In the genomic region with DNA sequence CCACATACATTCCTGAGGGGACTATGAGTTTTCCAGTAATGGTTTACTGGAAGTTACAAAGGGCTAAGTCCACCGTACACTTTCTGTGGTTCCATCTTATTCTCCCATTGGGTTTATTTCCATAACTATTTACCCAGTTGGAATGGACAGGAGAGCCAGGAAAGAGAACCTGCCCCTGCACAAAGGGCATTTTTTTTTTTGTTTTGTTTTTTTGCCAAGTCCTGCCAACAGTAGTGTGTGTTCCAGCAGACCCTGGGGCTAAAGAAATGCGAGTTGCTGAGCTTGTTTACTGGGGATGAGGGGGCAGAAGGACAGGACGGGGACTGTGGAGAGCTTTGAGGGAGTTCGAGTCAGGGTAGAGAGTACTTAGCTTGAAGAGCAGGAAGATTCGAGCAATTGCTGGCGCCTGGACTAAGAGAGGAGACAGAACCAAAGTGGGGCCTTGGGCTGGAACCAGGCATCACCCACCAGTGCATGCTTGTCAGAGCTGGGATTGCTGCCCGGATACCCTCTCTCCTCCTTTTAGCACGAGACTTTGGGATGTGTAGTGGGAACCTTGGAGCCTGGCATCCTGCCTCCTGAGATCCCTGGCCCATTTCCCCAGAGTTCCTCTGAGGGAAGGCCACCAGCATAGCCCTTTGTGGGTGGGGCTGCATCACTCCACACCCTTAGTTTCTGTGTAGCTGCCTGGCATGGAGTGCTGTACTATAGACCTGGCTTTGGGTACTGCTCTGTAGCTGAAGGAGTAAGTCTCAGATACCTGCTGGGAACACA, we compare ENCODE assay signal across 11 mouse cellular contexts. TPM values are rescaled to one million over a fixed set of nuclear protein-coding genes. Genes with fewer than 3 reads are reported as not detected.
DNase-seq lines count a peak whose midpoint lies in the region; ATAC-seq and TF ChIP-seq lines count a peak whose summit lies in the region.
"Had no signal": no experiment of that assay in that cellular context is flagged by ENCODE, and none has a peak within 500 bp of the region (broad histone marks: within the 10 kb centered on the region; RNA-seq: fewer than 3 reads in every experiment).

No protein-coding gene starts in this region.

- H3K9ac ChIP-seq in forebrain, embryonic 14.5 days (ENCODE audit: low read length): no peak overlapping the region
- 0 out of 2 replicates have a peak overlapping the region, but pooled peaks have one; percentile 8 for H3K9ac ChIP-seq in limb, embryonic 14.5 days (ENCODE audit: low read depth, low read length, severe bottlenecking)
- H3K9ac ChIP-seq: embryonic facial prominence, embryonic 12.5 days had no signal

- H3K9me3 ChIP-seq in forebrain, embryonic 14.5 days (replicated peaks; ENCODE audit: control insufficient read depth, low read length): no peaks in the 10 kb centered on the region
- H3K9me3 ChIP-seq in limb, embryonic 14.5 days (ENCODE audit: control insufficient read depth, low read length): no peaks in the 10 kb centered on the region
- H3K9me3 ChIP-seq: embryonic facial prominence, embryonic 12.5 days had no signal

- peak; percentile 42; the same call in 1 of the 2 replicates for ATAC-seq in forebrain, embryonic 14.5 days
- no peak for ATAC-seq in limb, embryonic 14.5 days (ENCODE audit: low FRiP score, low read depth)

- TF ChIP-seq CTCF in bone marrow, adult 2 months (IDR thresholded peaks at IDR 0.05; ENCODE audit: control insufficient read depth, insufficient read depth, low read length): no peak

- no peaks in the 10 kb centered on the region for H3K27me3 ChIP-seq in forebrain, embryonic 14.5 days (replicated peaks; ENCODE audit: control insufficient read depth, insufficient read depth, low read length)
- no peaks in the 10 kb centered on the region for H3K27me3 ChIP-seq in limb, embryonic 14.5 days (ENCODE audit: control insufficient read depth, insufficient read depth, low read length)
- H3K27me3 ChIP-seq: CH12.LX; embryonic facial prominence, embryonic 12.5 days had no signal

- H3K4me3 ChIP-seq in bone marrow, adult 2 months (replicated peaks; ENCODE audit: control insufficient read depth, low read depth, low read length): no peak overlapping the region
- H3K4me3 ChIP-seq in forebrain, embryonic 14.5 days (ENCODE audit: low read depth, low read length): no peak overlapping the region
- no peak overlapping the region for H3K4me3 ChIP-seq in limb, embryonic 14.5 days (replicated peaks; ENCODE audit: low read length)
- H3K4me3 ChIP-seq: embryonic facial prominence, embryonic 12.5 days had no signal

- peaks cover 3% of the 10 kb centered on the region for H3K4me1 ChIP-seq in bone marrow, adult 2 months (ENCODE audit: control insufficient read depth, insufficient read depth, low read length)
- H3K4me1 ChIP-seq in forebrain, embryonic 14.5 days (ENCODE audit: control insufficient read depth, insufficient read depth, low read length): peaks cover 14% of the 10 kb centered on the region
- H3K4me1 ChIP-seq in limb, embryonic 14.5 days (ENCODE audit: control insufficient read depth, insufficient read depth, low read length): peaks cover 8% of the 10 kb centered on the region

- peak overlapping the region; percentile 92 for H3K27ac ChIP-seq in bone marrow, adult 2 months (ENCODE audit: control insufficient read depth, insufficient read depth, low read depth, low read length, poor library complexity)
- peak overlapping the region; percentile 1; the same call in 1 of the 2 replicates for H3K27ac ChIP-seq in forebrain, embryonic 14.5 days (ENCODE audit: low read depth, low read length)
- no peak overlapping the region for H3K27ac ChIP-seq in limb, embryonic 14.5 days (replicated peaks; ENCODE audit: low read depth, low read length)
- H3K27ac ChIP-seq: embryonic facial prominence, embryonic 12.5 days; macrophage had no signal

- no peak overlapping the region for H3K4me2 ChIP-seq in forebrain, embryonic 14.5 days (ENCODE audit: low read length)
- no peak overlapping the region for H3K4me2 ChIP-seq in limb, embryonic 14.5 days (replicated peaks; ENCODE audit: low read depth, low read length, severe bottlenecking)
- H3K4me2 ChIP-seq: embryonic facial prominence, embryonic 12.5 days had no signal

- WGBS in bone marrow, adult 2 months: 66% methylated on average over 8 of the region's 8 CpGs
- 59% methylated on average over 7 of the region's 8 CpGs for WGBS in forebrain, embryonic 14.5 days
- 60% methylated on average over 8 of the region's 8 CpGs for WGBS in limb, embryonic 14.5 days

- peak; percentile 9 to 20 for DNase-seq in heart, adult 18-20 months
- DNase-seq in heart, adult 8-10 months (ENCODE audit: low spot score): no peak
- peak; percentile 74 for DNase-seq in forebrain, embryonic 14.5 days (ENCODE audit: low spot score)
- peak; percentile 92 for DNase-seq in kidney, adult 9 months
- DNase-seq in limb, embryonic 14.5 days (ENCODE audit: low spot score): no peak
- peak; percentile 33 for DNase-seq in right cerebral cortex, postnatal 25 days
- DNase-seq in gastrocnemius, postnatal 25 days: no peak

- no peaks in the 10 kb centered on the region for H3K36me3 ChIP-seq in forebrain, embryonic 14.5 days (ENCODE audit: control insufficient read depth, insufficient read depth, low read length)
- H3K36me3 ChIP-seq in limb, embryonic 14.5 days (ENCODE audit: control insufficient read depth, insufficient read depth, low read length): no peaks in the 10 kb centered on the region
- H3K36me3 ChIP-seq: embryonic facial prominence, embryonic 12.5 days had no signal

- TF ChIP-seq POLR2A in bone marrow, adult 2 months (IDR thresholded peaks at IDR 0.05; ENCODE audit: borderline replicate concordance, control insufficient read depth, low read depth, low read length): no peak
- TF ChIP-seq POLR2A in limb, embryonic 14.5 days (IDR thresholded peaks at IDR 0.05; ENCODE audit: borderline replicate concordance, extremely low read depth, insufficient read depth, insufficient read length): no peak

RNA-seq across cellular contexts. Expression of gene Pcx, which starts 47.7 kb away (rescaled TPM):
- total RNA-seq in heart, adult 18-20 months (2021): 10 to 100 TPM; 44.9 to 96.4 TPM
- 10 to 100 TPM; 38.8 to 58.2 (median 43.9) TPM for total RNA-seq in heart, adult 8-10 months (2022)
- 6.6 and 8.7 TPM in 2 replicates for polyA plus RNA-seq in bone marrow, adult 2 months (2011; ENCODE audit: insufficient read depth, insufficient read length, low replicate concordance, missing spikeins)
- polyA plus RNA-seq in forebrain, embryonic 14.5 days (2014; fragmentation: Nextera tagmentation; extraction: Ambion mirVana): 14.8 and 19.2 TPM in 2 replicates
- polyA plus RNA-seq in limb, embryonic 14.5 days (2012; rRNA removed): 11.8 and 14.8 TPM in 2 replicates
- 14.8 and 17.6 TPM in 2 replicates for polyA plus RNA-seq in limb, embryonic 14.5 days (2014; fragmentation: Nextera tagmentation; extraction: Ambion mirVana)
- total RNA-seq in gastrocnemius, postnatal 25 days (2021): 10 to 100 TPM; 44.6 to 59.3 TPM

RNA-seq across cellular contexts. Expression of gene Lrfn4, which starts 57.5 kb away (rescaled TPM):
- total RNA-seq in heart, adult 18-20 months (2021): 1 to 10 TPM; 5.4 to 8.5 TPM
- total RNA-seq in heart, adult 8-10 months (2022): 1 to 10 TPM; 5.7 to 7.8 (median 7.1) TPM
- 1.2 and 2.7 TPM in 2 replicates for polyA plus RNA-seq in bone marrow, adult 2 months (2011; ENCODE audit: insufficient read depth, insufficient read length, low replicate concordance, missing spikeins)
- polyA plus RNA-seq in forebrain, embryonic 14.5 days (2014; fragmentation: Nextera tagmentation; extraction: Ambion mirVana): 12.2 and 12.6 TPM in 2 replicates
- 49.0 and 75.9 TPM in 2 replicates for polyA plus RNA-seq in limb, embryonic 14.5 days (2012; rRNA removed)
- 9.5 and 12.8 TPM in 2 replicates for polyA plus RNA-seq in limb, embryonic 14.5 days (2014; fragmentation: Nextera tagmentation; extraction: Ambion mirVana)
- 1 to 10 TPM; 1.4 to 1.5 TPM for total RNA-seq in gastrocnemius, postnatal 25 days (2021)

RNA-seq across cellular contexts. Expression of gene 2010003K11Rik, which starts 59.6 kb away (rescaled TPM):
- total RNA-seq in heart, adult 18-20 months (2021): 1 to 10 TPM in 1 of 2 experiments, not detected in 1; 1.2 TPM
- not detected for total RNA-seq in heart, adult 8-10 months (2022)
- not detected in 2 replicates for polyA plus RNA-seq in bone marrow, adult 2 months (2011; ENCODE audit: insufficient read depth, insufficient read length, low replicate concordance, missing spikeins)
- polyA plus RNA-seq in forebrain, embryonic 14.5 days (2014; fragmentation: Nextera tagmentation; extraction: Ambion mirVana): not detected in 2 replicates
- polyA plus RNA-seq in limb, embryonic 14.5 days (2012; rRNA removed): not detected in 2 replicates
- not detected in 2 replicates for polyA plus RNA-seq in limb, embryonic 14.5 days (2014; fragmentation: Nextera tagmentation; extraction: Ambion mirVana)
- under 1 TPM in 1 of 2 experiments, not detected in 1; 0.99 TPM for total RNA-seq in gastrocnemius, postnatal 25 days (2021)
- total RNA-seq: CH12.LX had no signal
- polyA plus RNA-seq: embryonic facial prominence, embryonic 12.5 days; macrophage had no signal

Comparison
In these comparisons a context has a peak if more than half of its experiments do, and no peak if none do; other contexts are left out.
1. DNase-seq: peak in heart, adult 18-20 months (2 of 2), forebrain, embryonic 14.5 days (single experiment), kidney, adult 9 months (single experiment) and right cerebral cortex, postnatal 25 days (single experiment); none in heart, adult 8-10 months (single experiment), limb, embryonic 14.5 days (single experiment) and gastrocnemius, postnatal 25 days (single experiment).